Mouse (Mus musculus) urinary bladder, postnatal 4 days (tissue): Measurements from ENCODE around the gene B9d1.

Source experiments
- DNase-seq, 2 experiments: peaks; one replicate each; pipeline ENCODE4 v3.0.0; 2021 to 2022; ENCODE audit warnings: low spot score in 2 of 2

B9d1 gene

DNA sequence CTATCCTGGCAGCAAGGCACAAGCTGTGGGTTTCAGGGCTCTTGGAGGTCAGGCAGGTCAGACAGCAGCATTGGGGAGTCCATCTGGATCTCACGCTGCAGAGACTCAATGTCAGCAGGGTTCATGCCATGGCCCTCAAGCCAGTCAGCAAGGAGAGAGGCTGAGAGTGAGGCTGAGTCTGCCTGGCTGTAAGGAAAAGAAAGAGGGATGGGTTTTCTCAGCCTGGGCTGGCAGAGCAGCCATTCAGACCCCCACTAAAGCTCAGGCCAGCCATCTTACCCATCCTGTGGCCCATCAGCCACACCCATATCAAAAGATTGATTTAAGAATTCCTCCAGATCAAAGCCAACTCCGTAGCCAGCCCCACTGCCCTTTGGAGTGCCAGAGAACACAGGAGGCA lies 15.9 kb upstream of the B9d1 start:
- DNase-seq: no peak

DNA sequence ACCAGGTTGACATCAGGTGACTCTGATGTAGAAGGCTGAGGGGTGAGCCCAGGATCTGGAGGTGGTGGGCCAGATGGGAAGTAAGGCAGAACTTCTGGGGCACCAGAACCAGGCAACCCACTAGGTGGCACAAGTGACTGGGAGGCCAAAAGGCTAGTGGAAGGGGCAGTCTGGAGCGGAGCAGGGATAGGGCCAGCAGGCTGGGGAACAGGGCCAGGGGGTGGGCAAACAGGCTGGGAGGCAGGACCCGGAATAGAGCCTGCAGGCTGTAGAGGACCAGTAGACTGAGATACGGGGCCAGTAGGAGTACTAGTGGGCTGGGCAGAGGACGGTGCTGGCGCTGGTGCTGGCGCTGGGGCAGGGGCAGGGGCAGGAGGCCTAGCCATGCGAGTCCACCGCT lies 15.1 kb upstream of the B9d1 start:
- DNase-seq: no peak

DNA sequence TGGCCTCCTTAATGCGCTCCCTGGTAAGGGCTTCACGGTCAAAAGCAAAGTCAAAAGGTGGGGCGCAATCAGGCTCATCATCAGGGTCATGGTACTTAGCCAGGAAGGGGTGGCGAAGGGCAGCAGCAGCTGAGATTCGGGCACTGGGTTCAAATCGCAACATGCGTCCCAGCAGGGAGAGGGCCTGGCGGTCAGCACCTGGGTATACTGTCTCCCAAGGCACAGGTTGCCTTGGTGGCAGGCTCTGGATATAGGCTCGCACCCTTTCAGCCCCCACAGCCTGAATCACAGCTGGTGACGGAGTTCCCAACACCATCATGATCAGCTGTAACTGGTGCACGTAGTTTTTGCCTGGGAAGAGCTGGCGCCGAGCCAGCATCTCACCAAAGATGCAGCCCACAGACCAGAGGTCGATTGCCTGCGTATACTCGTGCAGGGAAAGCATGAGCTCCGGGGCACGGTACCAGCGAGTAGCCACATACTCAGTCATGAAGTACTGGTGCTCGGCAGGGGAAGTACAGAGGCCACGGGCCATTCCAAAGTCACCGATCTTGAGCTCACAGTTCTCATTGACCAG lies 13.9 kb upstream of the B9d1 start:
- no peak for DNase-seq

DNA sequence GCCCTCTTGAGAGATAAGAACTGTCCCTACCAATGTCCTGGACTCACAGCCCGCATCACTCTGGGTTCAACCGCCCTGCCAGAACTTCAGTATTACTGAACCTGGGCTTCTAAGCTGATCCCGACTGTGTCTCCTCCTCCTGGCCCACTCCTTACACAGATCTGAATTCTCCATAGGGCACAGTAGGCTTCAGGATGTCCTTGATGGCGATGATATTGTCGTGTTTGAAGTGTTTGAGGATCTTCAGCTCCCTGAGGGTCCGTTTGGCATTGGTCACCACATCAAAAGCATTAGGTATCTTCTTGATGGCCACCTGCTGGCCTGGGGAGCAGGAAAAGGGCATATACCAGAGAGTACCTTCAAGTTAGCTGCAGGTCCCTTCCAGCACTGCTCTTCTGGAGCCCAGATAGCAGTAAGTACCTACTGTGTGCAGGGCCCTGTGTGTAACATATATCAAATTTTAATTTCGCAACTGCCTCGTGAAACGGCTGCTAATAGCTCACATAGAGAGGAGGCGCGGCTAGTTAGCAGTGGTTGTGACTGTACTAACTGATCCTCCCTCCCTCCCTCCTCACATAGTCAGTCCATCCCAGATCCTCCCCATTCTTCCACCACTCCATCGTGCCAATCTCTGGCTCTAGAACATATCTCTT lies 12.1 kb upstream of the B9d1 start:
- no peak for DNase-seq

DNA sequence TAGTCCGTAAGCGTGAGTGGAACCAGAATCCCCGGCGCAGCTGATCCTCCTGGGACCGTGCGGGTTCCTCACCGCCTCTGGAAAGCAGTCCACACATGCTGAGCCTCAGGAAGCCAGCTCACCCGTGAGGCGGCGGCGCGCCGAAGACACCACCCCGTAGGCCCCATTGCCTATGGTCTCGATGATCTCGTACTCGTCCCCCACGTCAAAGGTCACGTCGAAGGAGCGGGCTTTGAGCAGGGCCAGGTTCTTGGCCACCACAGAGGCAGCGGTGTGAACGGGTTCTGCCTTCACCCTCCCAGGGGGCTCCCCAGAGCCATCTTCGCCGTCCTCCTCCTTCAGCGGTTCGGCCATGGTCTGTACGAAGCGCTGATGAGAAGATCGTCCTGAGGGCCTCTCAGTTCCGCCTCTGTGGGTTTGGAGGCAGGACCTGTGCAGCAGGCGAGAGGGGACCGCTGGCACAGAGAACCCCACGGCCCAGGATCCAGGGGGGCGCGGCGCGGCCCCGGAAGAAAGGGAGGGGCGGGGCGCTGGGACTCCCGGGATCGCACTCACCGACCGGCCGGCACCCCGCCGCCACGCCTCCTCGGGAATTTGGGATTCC lies 11.3 kb upstream of the B9d1 start:
- no peak for DNase-seq

DNA sequence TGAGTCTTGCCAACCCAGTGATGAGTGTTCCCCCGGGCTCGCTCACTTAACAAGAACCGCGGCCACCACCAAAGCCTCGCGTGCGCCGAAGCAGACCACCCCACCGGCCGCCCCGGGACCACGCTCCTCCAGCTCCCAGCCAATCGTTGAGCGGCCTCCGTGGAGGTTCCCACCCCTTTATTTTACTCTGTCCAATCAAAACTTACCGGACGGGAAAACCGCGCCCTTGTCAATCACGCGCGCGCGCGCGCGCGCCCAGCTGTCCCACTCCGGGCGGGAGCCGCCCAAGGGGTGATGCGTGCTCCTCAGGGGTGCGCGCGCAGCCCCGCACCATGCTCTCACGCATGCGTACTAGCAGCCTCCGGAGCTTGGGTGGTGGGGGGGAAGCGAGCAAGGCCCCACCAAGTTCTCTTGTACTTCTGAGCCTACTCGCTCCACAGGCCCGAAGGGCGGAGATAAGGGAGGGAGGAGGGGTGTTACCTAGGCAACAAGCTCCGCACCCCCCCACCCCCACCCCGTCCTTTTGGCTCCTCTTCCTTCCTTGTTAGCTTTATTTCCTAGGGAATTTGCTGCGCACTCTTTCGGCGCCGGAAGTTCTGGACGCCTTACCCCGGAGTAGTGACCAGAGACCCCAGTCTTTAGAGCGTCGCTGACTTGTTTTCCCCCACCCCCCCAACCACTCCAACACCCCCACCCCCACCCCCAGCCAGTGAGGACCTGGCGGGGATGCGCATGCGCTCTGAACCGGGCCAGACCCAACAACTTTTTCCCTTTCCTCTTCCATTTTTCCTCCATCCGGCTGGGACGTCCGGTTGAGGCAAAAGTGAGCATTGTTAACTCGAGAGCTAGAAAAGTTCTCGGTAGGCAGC lies 10.6 kb upstream of the B9d1 start, which contains the start of gene Mapk7:
Mapk7 (minus strand) TSS at position 278 of the 869 bp plus-strand sequence.
- DNase-seq: peak; percentile 98 to 99

DNA sequence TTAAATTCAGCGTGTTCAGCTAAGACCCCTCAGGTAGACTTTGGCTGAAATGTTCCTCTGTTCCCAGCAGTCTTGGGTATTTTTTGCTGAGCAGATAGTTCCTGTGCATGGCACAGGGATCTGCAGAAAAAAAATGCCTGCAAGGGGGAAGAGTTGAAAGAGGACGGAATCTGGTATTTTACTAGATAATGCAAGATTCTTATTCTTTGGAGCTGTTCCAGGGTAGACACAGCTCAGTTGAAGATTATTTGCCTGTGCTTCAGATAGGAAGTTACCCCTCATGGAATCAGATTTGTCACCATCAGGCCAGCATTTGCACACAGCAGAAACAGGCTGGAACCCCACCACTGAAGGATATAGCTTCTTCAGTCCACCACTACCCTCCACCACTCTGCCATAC lies 9.4 kb upstream of the B9d1 start:
- no peak for DNase-seq

DNA sequence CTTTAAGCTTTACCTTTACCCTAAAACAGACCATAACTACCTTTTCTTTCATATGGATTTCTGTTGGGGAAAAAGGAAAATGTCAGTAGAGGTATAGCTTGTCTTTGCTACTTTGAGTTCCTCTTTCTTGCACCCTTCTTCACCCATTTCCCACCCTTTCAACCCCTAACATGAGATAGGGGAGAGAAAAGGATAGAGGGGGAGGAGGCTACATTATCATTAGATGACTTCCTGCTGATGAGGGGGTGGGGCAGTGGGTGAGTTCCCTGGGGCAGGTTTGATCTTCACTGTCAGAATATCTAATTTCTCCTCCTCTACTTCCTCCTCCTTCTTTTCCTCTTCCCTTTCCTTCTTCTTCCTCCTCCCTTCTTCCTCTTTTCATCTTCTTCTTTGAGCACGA lies 7.5 kb upstream of the B9d1 start:
- no peak for DNase-seq

DNA sequence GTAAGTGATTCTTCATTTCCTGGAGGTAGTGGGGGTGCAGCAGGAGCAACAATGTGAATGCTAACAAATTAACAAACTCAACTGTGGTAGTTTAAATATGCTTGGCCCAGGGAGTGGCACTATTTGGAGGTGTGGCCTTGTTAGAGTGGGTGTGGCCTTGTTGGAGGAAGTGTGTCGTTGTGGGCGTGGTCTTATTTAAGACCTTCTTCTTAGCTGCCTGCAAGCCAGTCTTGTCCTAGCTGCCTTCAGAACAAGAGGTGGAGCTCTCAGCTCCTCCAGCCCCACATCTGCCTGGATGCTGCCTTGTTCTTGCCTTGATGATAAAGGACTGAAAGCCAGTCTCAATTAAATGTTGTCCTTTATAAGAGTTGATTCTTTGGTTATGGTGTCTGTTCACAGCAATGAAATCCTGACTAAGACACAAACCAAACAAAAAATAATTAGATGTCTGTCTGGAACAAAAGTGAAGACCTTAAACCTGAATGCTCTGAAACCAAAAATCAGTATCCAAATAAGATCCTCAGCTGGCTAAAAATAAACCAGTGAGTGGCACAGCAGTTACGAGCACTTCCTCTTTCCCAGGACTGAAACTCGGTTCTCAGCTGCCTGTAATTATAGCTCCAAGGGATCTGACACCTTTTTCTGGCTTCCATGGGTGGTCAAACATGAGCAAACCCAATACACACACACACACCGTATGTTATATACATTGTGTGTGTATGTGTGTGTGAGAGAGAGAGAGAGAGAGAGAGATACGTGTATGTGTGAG lies 6.0 kb upstream of the B9d1 start:
- DNase-seq: no peak

DNA sequence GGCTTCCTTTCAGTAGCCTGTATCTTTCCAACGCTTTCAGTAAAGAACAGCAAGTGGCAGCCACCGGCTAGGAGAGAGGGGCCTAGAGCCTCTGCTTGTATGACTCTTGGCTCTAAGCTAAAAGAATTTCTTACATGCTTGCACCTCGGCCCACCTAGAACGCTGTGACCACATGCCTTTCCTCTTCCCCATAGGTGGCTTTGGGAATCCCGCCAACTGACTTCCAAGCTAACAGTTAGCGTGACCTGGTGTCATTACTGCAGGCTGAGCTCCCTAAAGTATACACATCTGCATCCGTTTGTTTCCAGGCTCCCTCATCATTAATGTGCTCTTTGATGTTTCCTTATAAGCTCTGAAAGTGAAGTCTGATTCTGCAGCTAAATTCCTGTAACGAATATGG lies 1.0 kb upstream of the B9d1 start:
- no peak for DNase-seq

DNA sequence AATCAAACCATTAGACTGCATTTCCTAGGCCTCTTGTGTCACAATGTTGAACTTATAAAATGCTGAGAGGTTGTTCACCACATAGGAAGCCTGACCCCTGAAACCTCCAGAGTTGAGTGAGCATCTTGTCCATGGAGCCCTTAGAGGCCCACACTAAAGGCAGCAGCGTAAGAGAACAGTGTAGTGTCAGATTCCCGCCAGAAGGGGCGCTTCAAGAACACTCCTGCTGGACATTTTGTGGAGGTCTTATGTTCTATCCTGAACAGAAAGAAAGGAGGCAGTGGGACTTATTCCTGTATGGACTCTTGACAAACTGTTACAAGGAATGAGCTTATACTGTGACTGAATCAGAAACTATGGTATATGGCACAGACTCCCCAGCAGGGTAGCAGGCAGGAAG lies 10.0 kb downstream of the B9d1 start:
- DNase-seq: no peak

DNA sequence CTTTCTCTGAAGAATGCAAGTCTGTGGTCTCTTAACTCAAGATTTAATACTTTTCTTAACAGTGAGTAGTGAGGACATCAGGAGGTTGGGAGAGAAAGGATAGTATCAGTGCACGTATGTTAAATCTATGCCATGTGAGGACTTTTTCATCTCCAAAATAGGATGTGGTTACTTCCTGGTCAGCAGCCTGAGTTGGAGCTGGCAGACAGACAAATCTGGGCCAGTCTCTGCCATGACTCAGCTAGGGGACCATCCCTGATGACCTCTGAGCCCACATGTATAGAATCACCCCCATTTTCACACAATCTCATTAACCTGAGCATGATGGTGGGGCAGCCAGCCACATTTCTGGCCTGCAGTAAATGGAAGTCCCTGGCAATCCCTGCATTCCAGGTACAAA lies 13.0 kb downstream of the B9d1 start:
- DNase-seq: no peak

DNA sequence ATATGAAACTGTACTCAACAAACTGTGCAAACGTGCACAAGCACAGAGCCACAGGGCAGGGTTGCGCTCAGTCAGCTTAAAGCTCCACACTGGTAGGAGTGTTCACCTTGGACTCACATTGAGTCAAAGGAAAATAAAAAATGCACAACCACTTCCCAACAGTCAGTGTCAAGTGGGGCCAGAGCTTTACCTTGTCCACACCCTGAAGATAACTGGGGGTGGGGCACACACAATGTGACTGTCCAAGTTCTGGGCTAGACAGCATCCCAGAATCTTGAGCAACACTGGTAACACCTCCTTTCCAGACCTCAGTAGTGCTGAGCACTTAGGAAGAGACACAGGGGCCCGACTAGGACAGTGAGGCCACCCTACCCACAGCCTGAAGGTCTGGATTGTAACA lies 13.9 kb downstream of the B9d1 start:
- no peak for DNase-seq

DNA sequence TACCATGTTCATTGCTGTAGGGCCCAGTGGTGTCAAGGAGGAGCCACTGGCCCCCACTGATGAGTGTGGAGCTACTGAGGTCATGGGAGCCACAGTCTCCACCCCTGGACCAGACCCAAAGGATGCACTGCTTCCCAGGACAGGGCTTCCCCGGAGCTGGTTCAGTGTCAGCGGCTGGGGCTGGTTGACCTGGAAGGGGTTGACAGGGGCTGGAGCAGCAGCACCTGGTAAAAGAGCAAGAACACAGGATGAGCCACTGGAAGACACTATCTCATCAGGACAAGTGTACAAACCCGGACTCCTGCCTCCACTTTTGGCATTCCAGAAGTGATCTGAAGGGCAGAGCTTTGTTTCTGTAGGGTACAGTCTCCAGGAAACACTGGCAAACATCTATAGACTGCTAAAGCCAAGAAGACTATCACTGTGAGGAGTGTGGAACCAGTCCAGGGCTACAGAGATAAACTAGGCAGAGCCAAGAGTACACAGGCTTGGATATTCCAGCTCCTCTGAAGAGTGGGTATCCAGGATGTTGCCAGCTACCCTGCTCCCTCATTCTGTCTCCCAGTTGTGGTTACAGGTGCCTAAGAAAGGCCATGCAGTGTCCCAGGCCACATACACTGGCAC lies 14.7 kb downstream of the B9d1 start:
- no peak for DNase-seq

DNA sequence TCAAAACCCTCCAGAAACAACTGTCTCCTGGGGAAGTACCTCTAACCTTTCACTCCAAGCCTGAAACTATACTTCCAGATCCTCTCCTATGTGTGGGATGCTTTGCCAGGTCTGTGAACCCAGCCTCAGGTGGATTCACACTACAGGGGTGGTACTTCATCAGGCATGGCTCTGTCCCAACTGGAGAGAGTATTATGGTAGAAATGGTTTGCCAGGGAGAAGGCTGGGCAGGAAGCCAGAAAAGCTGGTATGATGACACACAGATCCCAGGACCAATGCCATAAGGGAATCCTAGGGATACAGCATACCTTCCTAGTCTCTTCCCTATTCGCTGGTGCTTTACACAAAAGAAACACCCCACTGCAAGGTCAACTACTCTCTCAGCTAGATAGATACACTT lies 21.9 kb downstream of the B9d1 start:
- DNase-seq: no peak

DNA sequence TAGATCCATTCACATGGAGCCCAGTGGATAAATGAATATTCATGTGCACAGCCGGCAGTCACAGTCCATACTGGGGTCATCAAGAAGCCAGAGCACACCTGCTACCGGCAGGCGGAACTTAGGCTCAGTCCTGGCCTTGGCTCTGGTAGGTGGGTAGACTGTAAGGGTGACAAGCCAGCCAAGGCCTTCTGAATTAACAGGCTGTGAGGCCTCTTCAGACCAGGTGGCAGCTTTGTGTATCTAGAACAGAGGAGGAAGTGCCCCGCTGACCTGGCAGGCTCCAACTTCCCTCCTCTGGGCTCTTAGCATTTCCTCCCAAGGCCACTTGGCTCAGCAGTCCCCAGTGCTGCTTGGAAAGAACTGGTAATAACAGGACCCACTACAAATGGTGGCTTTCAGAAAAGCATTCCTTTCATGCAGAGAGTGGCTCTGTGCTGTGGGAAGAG lies 24.3 kb downstream of the B9d1 start:
- no peak for DNase-seq

DNA sequence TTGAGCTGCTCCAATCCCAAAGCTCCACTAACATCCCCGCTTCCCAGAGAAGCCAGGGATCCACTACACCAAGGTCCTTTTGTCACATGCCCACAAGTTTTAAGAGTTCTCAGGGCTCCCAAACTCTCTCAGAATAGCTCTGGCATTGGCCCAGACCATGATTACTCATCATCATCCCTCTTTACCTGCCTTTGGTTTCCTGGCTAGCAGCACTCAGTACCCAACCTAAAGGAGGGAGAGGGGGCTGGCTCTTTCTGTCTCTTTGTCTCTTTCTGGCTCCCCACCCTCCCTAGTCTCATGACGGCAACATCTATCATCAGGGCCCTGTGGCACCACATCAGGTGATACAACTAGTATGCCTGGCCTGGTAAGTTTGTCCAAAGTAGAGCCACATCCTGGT lies 27.9 kb downstream of the B9d1 start:
- DNase-seq: no peak

DNA sequence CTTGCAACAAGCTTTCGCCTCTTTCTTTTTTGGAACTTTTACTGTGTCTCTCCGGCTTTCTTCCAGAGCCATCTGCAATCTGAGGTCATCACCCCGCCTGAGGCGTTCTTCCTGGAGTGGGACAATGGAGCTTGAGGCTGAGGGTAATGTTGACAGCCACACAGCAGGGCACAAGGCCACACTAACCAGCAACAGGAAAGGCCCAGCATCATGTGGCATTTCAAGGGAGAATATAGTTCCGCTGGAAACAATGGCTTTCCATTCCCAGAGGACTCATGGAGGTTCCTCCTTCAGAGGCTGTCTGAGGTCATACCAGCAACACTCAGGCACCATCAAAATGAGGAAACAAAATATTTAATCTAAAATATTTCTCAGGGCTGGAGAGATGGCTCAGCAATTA lies 28.6 kb downstream of the B9d1 start:
- DNase-seq: no peak

DNA sequence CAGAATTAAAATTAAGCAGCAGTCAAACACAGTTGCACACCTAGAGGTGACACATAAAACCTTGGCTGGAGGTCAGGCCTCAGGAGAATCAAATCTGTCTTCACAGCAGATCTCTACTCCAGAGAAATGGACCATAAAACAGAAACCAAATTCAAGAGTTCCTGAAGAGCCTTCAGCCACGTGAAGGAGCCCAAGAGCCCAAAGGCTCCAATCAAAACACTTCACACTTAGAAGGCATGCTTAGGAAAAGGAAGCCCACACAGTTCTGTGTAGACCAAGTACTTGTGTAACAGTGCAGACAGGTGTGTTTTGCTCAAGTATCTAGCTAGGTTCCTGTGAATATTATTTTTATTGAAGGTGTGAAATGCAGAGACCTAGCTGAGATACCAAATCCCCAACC lies 30.6 kb downstream of the B9d1 start:
- DNase-seq: no peak

DNA sequence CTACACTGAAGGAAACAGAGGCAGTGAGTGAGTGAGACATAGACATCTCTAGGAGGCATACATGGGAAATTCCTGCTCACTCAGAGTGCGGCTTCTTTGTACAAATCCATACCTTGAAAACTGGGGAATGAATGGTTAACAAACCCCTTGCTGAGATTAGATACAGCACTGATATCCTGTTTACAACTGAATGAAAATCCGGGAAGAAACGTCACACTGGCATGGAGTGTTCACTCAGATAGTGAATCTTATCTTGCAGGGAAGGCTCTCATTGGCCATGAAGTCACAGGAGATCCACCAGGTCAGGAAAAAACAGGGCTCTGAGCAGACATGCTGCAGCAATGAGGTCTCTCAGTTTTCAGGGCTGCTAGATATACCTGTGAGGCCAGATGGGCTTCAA lies 32.0 kb downstream of the B9d1 start:
- DNase-seq: no peak

DNA sequence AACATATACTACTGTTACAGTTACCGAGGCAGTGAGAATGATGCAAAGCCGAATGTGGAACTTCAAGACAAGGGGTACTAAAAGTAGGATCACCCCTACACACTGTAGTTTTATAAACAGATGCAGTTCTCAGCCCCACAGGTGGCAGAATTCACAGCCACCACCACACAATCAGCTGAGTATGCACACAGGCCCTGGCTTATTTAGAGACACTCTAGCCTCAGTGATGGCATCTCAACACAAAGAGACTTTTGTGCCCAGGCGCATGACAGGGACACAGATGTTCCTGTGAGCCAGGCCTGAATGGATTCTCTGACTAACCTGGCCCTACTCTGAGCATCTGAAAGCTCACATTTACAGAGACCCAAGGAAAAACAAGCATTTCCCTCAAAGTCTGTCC lies 32.4 kb downstream of the B9d1 start:
- DNase-seq: no peak
